Mouse (Mus musculus): ENCODE results near the gene Kntc1.

Gene Kntc1

GRCm38 (mm10) chr5:123866457-123866856 lies 116.9 kb downstream of the Kntc1 start:
- no peak for DNase-seq (ENCODE audit: low read depth)

GRCm38 (mm10) chr5:123869615-123870014 lies 120.1 kb downstream of the Kntc1 start:
- no peak for DNase-seq (ENCODE audit: low read depth)

Data from NIH3T3 (cell line).